Mouse (Mus musculus) MEL (cell line): ENCODE measurements around the gene Mbnl1. TPM values are rescaled to one million over a fixed set of nuclear protein-coding genes. Genes with fewer than 3 reads are reported as not detected.

ENCODE experiments used
- DNase-seq: peaks from one replicate; pipeline ENCODE4 v3.0.0; 2011; ENCODE audit warnings: low read depth, low spot score
- H3K27ac ChIP-seq: 2 replicates; pipeline ENCODE4 v1.5.1; 2012; ENCODE audit warnings: low read depth, mild to moderate bottlenecking, control low read depth, low read length, moderate library complexity; ENCODE audit not compliant: control insufficient read depth
- H3K27me3 ChIP-seq, 2 experiments: fragments of 150-350 bp in 1 of 2; sonication (generic) in 1 of 2; 2 replicates each; pipeline ENCODE4 v1.6.1; 2012; ENCODE audit warnings: low read length in 2 of 2, mild to moderate bottlenecking in 2 of 2, improper control_type of control experiment in 1 of 2, moderate library complexity in 1 of 2; ENCODE audit not compliant: insufficient read depth in 2 of 2, control insufficient read depth in 1 of 2
- H3K36me3 ChIP-seq, 2 experiments: 2 replicates each; pipeline ENCODE4 v1.6.1; 2012 to 2014; ENCODE audit warnings: low read length in 2 of 2, improper control_type of control experiment in 1 of 2, inconsistent platforms in 1 of 2, mild to moderate bottlenecking in 1 of 2; ENCODE audit not compliant: insufficient read depth in 2 of 2, control insufficient read depth in 1 of 2
- H3K4me1 ChIP-seq, 2 experiments: fragments of 150-350 bp in 1 of 2; sonication (generic) in 1 of 2; 2 replicates each; pipeline ENCODE4 v1.6.1; 2012; ENCODE audit warnings: low read length in 2 of 2, improper control_type of control experiment in 1 of 2, mild to moderate bottlenecking in 1 of 2; ENCODE audit not compliant: insufficient read depth in 2 of 2, control insufficient read depth in 1 of 2
- H3K4me3 ChIP-seq, 2 experiments: fragments of 150-350 bp in 1 of 2; sonication (generic) in 1 of 2; 2 replicates each; pipeline ENCODE4 v1.5.1; 2012; ENCODE audit warnings: low read depth in 2 of 2, low read length in 2 of 2, mild to moderate bottlenecking in 2 of 2, moderate library complexity in 2 of 2, control low read depth in 1 of 2, improper control_type of control experiment in 1 of 2; ENCODE audit not compliant: control insufficient read depth in 1 of 2, insufficient read depth in 1 of 2
- H3K79me2 ChIP-seq: 2 replicates; pipeline ENCODE4 v1.6.1; 2012; ENCODE audit warnings: mild to moderate bottlenecking, low read length, moderate library complexity; ENCODE audit not compliant: control insufficient read depth, poor library complexity, insufficient read depth
- H3K9ac ChIP-seq: 2 replicates; pipeline ENCODE4 v1.6.1; 2012; ENCODE audit warnings: low read depth, mild to moderate bottlenecking, control low read depth, low read length, moderate library complexity; ENCODE audit not compliant: control insufficient read depth, poor library complexity, severe bottlenecking
- H3K9me3 ChIP-seq: fragments of 150-350 bp; sonication (generic); replicated peaks from 2 replicates; pipeline ENCODE4 v1.6.1; 2012; ENCODE audit warnings: mild to moderate bottlenecking, low read length, improper control_type of control experiment, moderate library complexity; ENCODE audit not compliant: insufficient read depth
- BHLHE40 ChIP-seq: IDR thresholded peaks from 2 replicates; pipeline ENCODE4 v1.6.1; 2012; ENCODE audit warnings: low read depth, mild to moderate bottlenecking, inconsistent platforms, low read length, improper control_type of control experiment, borderline replicate concordance
- E2F4 ChIP-seq: IDR thresholded peaks from 2 replicates; pipeline ENCODE4 v1.6.1; 2011; ENCODE audit warnings: low read depth, low read length, improper control_type of control experiment, borderline replicate concordance
- ELF1 ChIP-seq: IDR thresholded peaks from 2 replicates; pipeline ENCODE4 v1.6.1; 2014; ENCODE audit warnings: low read depth, mild to moderate bottlenecking, inconsistent platforms, low read length, improper control_type of control experiment, moderate library complexity
- ETS1 ChIP-seq: IDR thresholded peaks from 2 replicates; pipeline ENCODE4 v1.6.1; 2012; ENCODE audit warnings: low read depth, mild to moderate bottlenecking, inconsistent platforms, low read length, improper control_type of control experiment, moderate library complexity
- HCFC1 ChIP-seq: IDR thresholded peaks from 2 replicates; pipeline ENCODE4 v1.6.1; 2012; ENCODE audit warnings: low read depth, mild to moderate bottlenecking, inconsistent platforms, low read length, improper control_type of control experiment, moderate library complexity
- KAT2A ChIP-seq: conservative IDR thresholded peaks from 2 replicates; pipeline ENCODE4 v1.6.1; 2012; ENCODE audit warnings: low read depth, low read length, improper control_type of control experiment, inconsistent platforms
- MAX ChIP-seq: IDR thresholded peaks from 2 replicates; pipeline ENCODE4 v1.6.1; 2011; ENCODE audit warnings: low read length, improper control_type of control experiment
- MAZ ChIP-seq: IDR thresholded peaks from 2 replicates; pipeline ENCODE4 v1.6.1; 2012; ENCODE audit warnings: low read depth, mild to moderate bottlenecking, inconsistent platforms, low read length, improper control_type of control experiment
- MYB ChIP-seq: IDR thresholded peaks from 2 replicates; pipeline ENCODE4 v1.6.1; 2011; ENCODE audit warnings: mild to moderate bottlenecking, low read depth, low read length, improper control_type of control experiment
- MYC ChIP-seq: IDR thresholded peaks from 2 replicates; pipeline ENCODE4 v1.6.1; 2011; ENCODE audit warnings: low read depth, mild to moderate bottlenecking, low read length, improper control_type of control experiment, moderate library complexity
- NELFE ChIP-seq: IDR thresholded peaks from 2 replicates; pipeline ENCODE4 v1.6.1; 2011; ENCODE audit warnings: low read depth, low read length, improper control_type of control experiment
- NRF1 ChIP-seq: IDR thresholded peaks from 2 replicates; pipeline ENCODE4 v1.6.1; 2014; ENCODE audit warnings: low read depth, mild to moderate bottlenecking, inconsistent platforms, low read length, improper control_type of control experiment, moderate library complexity; ENCODE audit not compliant: poor library complexity, insufficient read depth, severe bottlenecking
- POLR2AphosphoS2 ChIP-seq: IDR thresholded peaks from 2 replicates; pipeline ENCODE4 v1.6.1; 2011; ENCODE audit warnings: low read length, improper control_type of control experiment
- RCOR1 ChIP-seq: IDR thresholded peaks from 2 replicates; pipeline ENCODE4 v1.6.1; 2012; ENCODE audit warnings: low read depth, mild to moderate bottlenecking, inconsistent platforms, low read length, improper control_type of control experiment
- SIN3A ChIP-seq: IDR thresholded peaks from 2 replicates; pipeline ENCODE4 v1.6.1; 2012; ENCODE audit warnings: low read length, improper control_type of control experiment, inconsistent platforms
- TAL1 ChIP-seq: IDR thresholded peaks from 2 replicates; pipeline ENCODE4 v1.6.1; 2012; ENCODE audit warnings: mild to moderate bottlenecking, inconsistent platforms, low read length, moderate library complexity, mixed read lengths
- TBP ChIP-seq: IDR thresholded peaks from 2 replicates; pipeline ENCODE4 v1.8.0; 2011; ENCODE audit warnings: low read depth, low read length, improper control_type of control experiment
- TCF12 ChIP-seq: IDR thresholded peaks from 2 replicates; pipeline ENCODE4 v1.6.1; 2014; ENCODE audit warnings: low read depth, mild to moderate bottlenecking, inconsistent platforms, low read length, improper control_type of control experiment, moderate library complexity
- USF1 ChIP-seq: IDR thresholded peaks from 2 replicates; pipeline ENCODE4 v1.6.1; 2014; ENCODE audit warnings: low read depth, mild to moderate bottlenecking, inconsistent platforms, low read length, improper control_type of control experiment, moderate library complexity
- USF2 ChIP-seq, 2 experiments: IDR thresholded peaks; 2 replicates each; pipeline ENCODE4 v1.6.1; 2011 to 2012; ENCODE audit warnings: improper control_type of control experiment in 2 of 2, low read length in 2 of 2, borderline replicate concordance in 1 of 2, inconsistent platforms in 1 of 2, low read depth in 1 of 2, mild to moderate bottlenecking in 1 of 2; ENCODE audit not compliant: insufficient read depth in 1 of 2
- ZKSCAN1 ChIP-seq: IDR thresholded peaks from 2 replicates; pipeline ENCODE4 v1.6.1; 2012; ENCODE audit warnings: low read depth, mild to moderate bottlenecking, inconsistent platforms, low read length, improper control_type of control experiment, moderate library complexity
- ZMIZ1 ChIP-seq: IDR thresholded peaks from 2 replicates; pipeline ENCODE4 v1.6.1; 2012; ENCODE audit warnings: low read depth, mild to moderate bottlenecking, inconsistent platforms, low read length, improper control_type of control experiment, moderate library complexity
- polyA plus RNA-seq, 2 experiments: library from polyadenylated mRNA; stranded (reverse) in 1 of 2; unstranded in 1 of 2; fragments of >175 nt in 1 of 2; fragments of >200 nt in 1 of 2; gene quantifications; 2 replicates each; pipeline versions ENCODE4 v1.2.1 to v1.2.4; 2012; ENCODE audit warnings: low replicate concordance in 2 of 2, low read depth in 1 of 2; ENCODE audit not compliant: insufficient read length in 2 of 2, insufficient read depth in 1 of 2, missing spikeins in 1 of 2
- total RNA-seq: library from RNA; depleted of rRNA; stranded (reverse); fragments of 300-350 nt; gene quantifications from 2 replicates; pipeline ENCODE4 v1.2.3, GENCODE M21; 2012

Mbnl1 gene
- total and polyA plus RNA-seq, 3 experiments, result 250 to 371 (median 341) TPM

DNA sequence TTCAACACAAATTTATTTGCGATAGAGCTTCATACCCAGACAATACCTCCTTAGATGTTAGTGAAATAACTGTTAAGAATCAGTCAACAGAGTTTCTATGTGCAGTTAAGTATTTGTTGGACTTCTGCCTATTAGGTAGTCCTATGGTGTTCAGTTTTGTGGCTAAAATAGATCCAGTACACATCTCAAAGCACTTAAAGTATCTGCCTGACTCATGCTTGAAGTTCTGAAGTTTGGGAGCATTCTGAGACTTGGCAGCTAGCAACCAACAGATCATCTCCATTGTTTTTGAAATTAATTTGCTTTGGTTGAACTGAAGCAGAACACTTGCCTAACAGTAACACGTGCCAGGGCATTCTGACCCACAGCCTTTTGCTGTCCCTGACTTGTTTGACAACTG is 59.2 kb downstream of the Mbnl1 start:
- DNase-seq, result no peak
- peaks cover 41% of the 10 kb centered on the region for H3K79me2 ChIP-seq
- no peak overlapping the region for H3K4me3 ChIP-seq
- H3K27ac ChIP-seq, result no peak overlapping the region; the same call in 1 of the 2 replicates
- peaks cover 14 to 57% of the 10 kb centered on the region in 2 experiments for H3K36me3 ChIP-seq
- no peak overlapping the region for H3K9ac ChIP-seq
- no peaks in the 10 kb centered on the region for H3K27me3 ChIP-seq
- peaks cover 19 to 23% of the 10 kb centered on the region in 2 experiments for H3K4me1 ChIP-seq
- TF ChIP-seq TAL1, result no peak
- TF ChIP-seq KAT2A, result no peak
- no peak for TF ChIP-seq MAZ
- TF ChIP-seq ZKSCAN1, result no peak
- TF ChIP-seq ETS1, result no peak
- no peak for TF ChIP-seq HCFC1
- no peak for TF ChIP-seq TCF12
- TF ChIP-seq USF1, result no peak
- no peak for TF ChIP-seq RCOR1
- TF ChIP-seq MYC, result no peak
- no peak for TF ChIP-seq MAX
- no peak for TF ChIP-seq TBP
- no peak for TF ChIP-seq MYB
- TF ChIP-seq USF2 (IDR thresholded peaks at IDR 0.05; ENCODE audit: borderline replicate concordance in 1 of 2, insufficient read depth in 1 of 2, low read depth in 1 of 2, low read length in 2 of 2), result no peak
- no peak for TF ChIP-seq BHLHE40
- no peak for TF ChIP-seq NRF1
- TF ChIP-seq, all 39 proteins: peak for 0
- no peaks in the 10 kb centered on the region for H3K9me3 ChIP-seq

DNA sequence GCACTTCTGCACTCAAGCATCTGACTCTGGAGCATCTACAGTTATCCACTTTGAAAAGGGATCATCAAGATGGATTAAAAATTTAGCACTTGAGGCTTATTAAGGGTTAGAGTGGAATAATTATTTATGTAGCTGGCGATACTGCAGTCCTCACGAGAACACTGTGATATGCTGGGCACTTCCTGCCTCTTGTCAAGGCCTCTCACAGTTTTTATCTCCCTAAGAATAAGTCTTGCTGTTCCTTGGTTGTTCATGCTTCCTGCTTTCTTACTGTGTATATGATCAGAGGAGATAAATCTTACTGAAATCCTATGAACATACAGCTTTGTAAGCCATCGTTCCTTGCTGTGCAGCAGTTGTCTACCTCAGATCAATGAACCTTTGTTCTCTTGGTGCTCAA is 62.6 kb downstream of the Mbnl1 start:
- H3K79me2 ChIP-seq, result peaks cover 30% of the 10 kb centered on the region
- TF ChIP-seq SIN3A, result no peak
- TF ChIP-seq TBP, result no peak
- no peak for TF ChIP-seq POLR2AphosphoS2
- TF ChIP-seq ELF1, result peak; percentile 56; the same call in 1 of the 2 replicates
- no peak for TF ChIP-seq E2F4
- TF ChIP-seq NELFE, result no peak
- TF ChIP-seq ZMIZ1, result no peak
- TF ChIP-seq MAX, result no peak
- TF ChIP-seq, all 39 proteins: peak for 1
- DNase-seq, result no peak
- H3K9me3 ChIP-seq, result no peaks in the 10 kb centered on the region
- H3K4me3 ChIP-seq, result no peak overlapping the region
- peaks cover 14 to 20% of the 10 kb centered on the region in 2 experiments; a peak in 3 of 4 replicates for H3K4me1 ChIP-seq
- no peaks in the 10 kb centered on the region for H3K27me3 ChIP-seq
- H3K9ac ChIP-seq, result no peak overlapping the region
- peaks cover 4 to 51% of the 10 kb centered on the region in 2 experiments for H3K36me3 ChIP-seq
- H3K27ac ChIP-seq, result no peak overlapping the region
